Mouse (Mus musculus) intestine, embryonic 14.5 days (tissue): ENCODE measurements around the gene Selenok. TPM values are rescaled to one million over a fixed set of nuclear protein-coding genes. Genes with fewer than 3 reads are reported as not detected.

ENCODE experiments used
- ATAC-seq: fragments of 200-750 bp; cut with Nextera tagmentation; replicated peaks from 2 replicates; pipeline ENCODE4 v1.8.0; 2017; ENCODE audit warnings: low read depth, moderate number of reproducible peaks, moderate TSS enrichment, moderate library complexity; ENCODE audit not compliant: low FRiP score, low TSS enrichment
- DNase-seq: peaks from one replicate; pipeline ENCODE4 v3.0.0-alpha.2; 2018; ENCODE audit warnings: low spot score
- H3K27ac ChIP-seq: fragments of 300-500 bp; sonication (generic); 2 replicates; pipeline ENCODE4 v1.5.1; 2014; ENCODE audit warnings: low read depth, mild to moderate bottlenecking, control low read depth
- H3K27me3 ChIP-seq: fragments of 300-500 bp; sonication (generic); replicated peaks from 2 replicates; pipeline ENCODE4 v1.6.1; 2014; ENCODE audit warnings: low read length, control low read depth; ENCODE audit not compliant: control insufficient read depth, insufficient read depth
- H3K36me3 ChIP-seq: fragments of 300-500 bp; sonication (generic); 2 replicates; pipeline ENCODE4 v1.6.1; 2014; ENCODE audit warnings: low read length, control low read depth; ENCODE audit not compliant: control insufficient read depth, insufficient read depth
- H3K4me1 ChIP-seq: fragments of 300-500 bp; sonication (generic); replicated peaks from 2 replicates; pipeline ENCODE4 v1.6.1; 2014; ENCODE audit warnings: low read length, control low read depth, mixed read lengths; ENCODE audit not compliant: control insufficient read depth, insufficient read depth
- H3K4me2 ChIP-seq: fragments of 300-500 bp; sonication (generic); 2 replicates; pipeline ENCODE4 v1.6.1; 2014; ENCODE audit warnings: low read length
- H3K4me3 ChIP-seq: fragments of 300-500 bp; sonication (generic); 2 replicates; pipeline ENCODE4 v1.5.1; 2014; ENCODE audit warnings: low read depth, low read length, control low read depth, mixed read lengths
- H3K9ac ChIP-seq: fragments of 300-500 bp; sonication (generic); 2 replicates; pipeline ENCODE4 v1.6.1; 2014; ENCODE audit warnings: mild to moderate bottlenecking, low read length
- H3K9me3 ChIP-seq: fragments of 300-500 bp; sonication (generic); 2 replicates; pipeline ENCODE4 v1.6.1; 2016; ENCODE audit warnings: low read length, control low read depth; ENCODE audit not compliant: control insufficient read depth
- WGBS: fragments of 180-500 bp; shearing (Covaris S2); extraction: QIAGEN DNeasy Blood & Tissue Kit; methylation state at CpG from one replicate; pipeline ENCODE4 v1.1.7; 2014; 5-methylcytosine and 5-hydroxymethylcytosine counted together
- polyA plus RNA-seq: library from polyadenylated mRNA; unstranded; fragments of >200 nt; fragmentation: Nextera tagmentation; extraction: Ambion mirVana; gene quantifications from 2 replicates; pipeline ENCODE4 v1.2.1, GENCODE M21; 2014

The Selenok gene
- polyA plus RNA-seq, 1 experiment from 2014 or later = 199 TPM

GRCm38 (mm10) chr14:30008733-30009575 is 40.8 kb downstream of the Selenok start, which contains the start of the genes Il17rb and Chdh:
TSS of gene Il17rb (minus strand) at chr14:30008896.
TSS of gene Chdh (plus strand) at chr14:30009023.
- Histone ChIP-seq H3K9me3 (no peaks in the 10 kb centered on the region), H3K27ac (no peak within 1 kb of the TSS), H3K36me3 (no peaks in the 10 kb centered on the region), H3K4me2 (peak within 1 kb of the TSS; percentile 84), H3K27me3 (peaks cover 27% of the 10 kb centered on the region), H3K4me1 (0 out of 2 replicates have a peak, but pooled peaks cover 4% of the 10 kb centered on the region), H3K9ac (peak within 1 kb of the TSS; percentile 37), H3K4me3 (peak within 1 kb of the TSS; percentile 36)
- DNase-seq = peak; percentile 66
- 8% methylated on average over 54 of the region's 54 CpGs for WGBS
- ATAC-seq = peak; percentile 82

- WGBS = 78% methylated on average over 10 of the region's 10 CpGs
- ATAC-seq (no peak), DNase-seq (no peak)
- Histone ChIP-seq H3K4me3 (no peak overlapping the region), H3K27me3 (peaks cover 27% of the 10 kb centered on the region), H3K9me3 (no peaks in the 10 kb centered on the region), H3K4me1 (0 out of 2 replicates have a peak, but pooled peaks cover 4% of the 10 kb centered on the region), H3K4me2 (no peak overlapping the region), H3K27ac (no peak overlapping the region), H3K36me3 (no peaks in the 10 kb centered on the region), H3K9ac (no peak overlapping the region)
These were observed 41.9 kb downstream of the Selenok start for GRCm38 (mm10) chr14:30009864-30010560.

GRCm38 (mm10) chr14:30011886-30012560 is 43.9 kb downstream of the Selenok start:
- H3K4me1 ChIP-seq = 0 out of 2 replicates have a peak, but pooled peaks cover 4% of the 10 kb centered on the region
- H3K9me3 ChIP-seq = no peaks in the 10 kb centered on the region
- no peaks in the 10 kb centered on the region for H3K36me3 ChIP-seq
- H3K9ac ChIP-seq = no peak overlapping the region
- H3K4me3 ChIP-seq = no peak overlapping the region
- 76% methylated on average over 10 of the region's 10 CpGs for WGBS
- H3K4me2 ChIP-seq = no peak overlapping the region
- DNase-seq (no peak), ATAC-seq (no peak)
- H3K27me3 ChIP-seq = peaks cover 27% of the 10 kb centered on the region
- no peak overlapping the region for H3K27ac ChIP-seq

GRCm38 (mm10) chr14:30014487-30014886 is 46.4 kb downstream of the Selenok start:
- ATAC-seq (no peak), DNase-seq (no peak)
- Histone ChIP-seq H3K4me1 (no peaks in the 10 kb centered on the region), H3K9ac (no peak overlapping the region), H3K9me3 (no peaks in the 10 kb centered on the region), H3K4me3 (no peak overlapping the region), H3K36me3 (no peaks in the 10 kb centered on the region), H3K27me3 (peaks cover 8% of the 10 kb centered on the region), H3K4me2 (no peak overlapping the region), H3K27ac (no peak overlapping the region)
- WGBS = 68% methylated on average over 10 of the region's 10 CpGs

- Histone ChIP-seq H3K4me1 (no peaks in the 10 kb centered on the region), H3K9me3 (no peaks in the 10 kb centered on the region)
These were observed 46.9 kb downstream of the Selenok start for GRCm38 (mm10) chr14:30015008-30015407.

GRCm38 (mm10) chr14:30016666-30017065 is 48.6 kb downstream of the Selenok start:
- 92% methylated on average over 5 of the region's 5 CpGs for WGBS
- Histone ChIP-seq H3K27ac (no peak overlapping the region), H3K36me3 (no peaks in the 10 kb centered on the region), H3K9ac (no peak overlapping the region), H3K9me3 (no peaks in the 10 kb centered on the region), H3K4me3 (no peak overlapping the region), H3K27me3 (no peaks in the 10 kb centered on the region), H3K4me2 (no peak overlapping the region), H3K4me1 (no peaks in the 10 kb centered on the region)
- no peak for DNase-seq
- no peak for ATAC-seq

More at GRCm38 (mm10) chr14:30015008-30015407, 46.9 kb downstream of the Selenok start:
- Histone ChIP-seq H3K9ac (no peak overlapping the region), H3K4me3 (no peak overlapping the region), H3K36me3 (no peaks in the 10 kb centered on the region), H3K4me2 (no peak overlapping the region), H3K27ac (no peak overlapping the region), H3K27me3 (0 out of 2 replicates have a peak, but pooled peaks cover 3% of the 10 kb centered on the region)
- ATAC-seq = no peak
- 75% methylated on average over 1 of the region's 1 CpGs for WGBS
- DNase-seq = no peak

GRCm38 (mm10) chr14:30017794-30018462 is 49.8 kb downstream of the Selenok start:
- DNase-seq (no peak), ATAC-seq (no peak)
- H3K9me3 ChIP-seq = no peaks in the 10 kb centered on the region
- no peaks in the 10 kb centered on the region for H3K4me1 ChIP-seq
- H3K27ac ChIP-seq = no peak overlapping the region
- H3K4me2 ChIP-seq = no peak overlapping the region
- 83% methylated on average over 8 of the region's 8 CpGs for WGBS
- H3K4me3 ChIP-seq = no peak overlapping the region
- H3K9ac ChIP-seq = no peak overlapping the region
- no peaks in the 10 kb centered on the region for H3K36me3 ChIP-seq
- H3K27me3 ChIP-seq = no peaks in the 10 kb centered on the region

GRCm38 (mm10) chr14:30018463-30018801 is 50.3 kb downstream of the Selenok start:
- no peaks in the 10 kb centered on the region for H3K27me3 ChIP-seq
- H3K36me3 ChIP-seq = no peaks in the 10 kb centered on the region
- DNase-seq (no peak), ATAC-seq (no peak)
- no peak overlapping the region for H3K27ac ChIP-seq
- no peaks in the 10 kb centered on the region for H3K4me1 ChIP-seq
- no peaks in the 10 kb centered on the region for H3K9me3 ChIP-seq
- H3K4me2 ChIP-seq = no peak overlapping the region
- H3K4me3 ChIP-seq = no peak overlapping the region
- H3K9ac ChIP-seq = no peak overlapping the region
- 88% methylated on average over 4 of the region's 4 CpGs for WGBS
